Mouse (Mus musculus) layer of hippocampus, adult 9-10 months (tissue): ENCODE measurements at regions not wholly inside any gene's neighbourhood (a gene's known extent, or its start where the extent isn't known, plus 50 kb on each side); places are given as distances from the start of the nearest gene placed in this dataset.

Experiments used
- DNase-seq: peaks from one replicate; pipeline ENCODE4 v3.0.0; 2022; ENCODE audit warnings: low spot score

DNA sequence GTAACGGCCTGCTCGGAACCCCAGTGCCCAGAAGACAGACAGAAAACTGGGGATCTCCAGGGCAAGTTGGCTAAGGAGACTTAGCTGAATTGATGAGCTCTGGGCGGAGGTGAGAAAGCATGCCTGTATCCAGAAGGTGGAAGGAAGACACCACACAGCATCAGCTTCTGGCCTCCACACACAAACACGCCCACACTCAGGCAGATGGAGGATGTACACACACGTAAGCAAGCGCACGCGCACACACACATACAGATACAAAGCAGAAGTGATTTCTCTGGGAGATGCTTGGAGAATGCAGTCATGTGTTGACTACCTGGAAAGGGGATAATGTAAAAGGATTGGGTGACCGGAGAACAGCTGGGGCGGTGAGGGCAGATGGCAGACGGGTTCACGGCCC is 171.2 kb upstream of the Jarid2 start:
- DNase-seq, result no peak

- no peak for DNase-seq
These were observed 170.6 kb upstream of the Jarid2 start for GRCm38 (mm10) chr13:44558491-44559177.

DNA sequence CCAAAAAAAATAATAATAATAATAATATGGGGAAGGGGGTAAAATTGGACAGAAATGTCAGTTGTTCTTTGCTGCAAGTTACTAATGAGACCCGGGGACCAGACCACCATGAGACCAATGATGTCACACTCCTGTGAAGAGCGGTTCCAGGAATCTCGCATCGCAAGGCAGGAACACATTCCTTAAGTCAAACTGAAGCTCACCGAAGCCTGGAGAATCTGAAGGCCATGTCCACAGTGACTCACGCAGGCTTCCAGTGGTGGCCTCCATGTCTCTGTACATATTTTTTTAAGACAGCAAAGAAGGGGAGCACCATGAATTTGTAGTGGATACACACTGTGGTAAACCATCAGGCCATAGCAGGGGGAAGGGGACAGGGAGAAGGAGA is 170.1 kb upstream of the Jarid2 start:
- no peak for DNase-seq

GRCm38 (mm10) chr13:44559706-44560105 is 169.6 kb upstream of the Jarid2 start:
- no peak for DNase-seq

DNA sequence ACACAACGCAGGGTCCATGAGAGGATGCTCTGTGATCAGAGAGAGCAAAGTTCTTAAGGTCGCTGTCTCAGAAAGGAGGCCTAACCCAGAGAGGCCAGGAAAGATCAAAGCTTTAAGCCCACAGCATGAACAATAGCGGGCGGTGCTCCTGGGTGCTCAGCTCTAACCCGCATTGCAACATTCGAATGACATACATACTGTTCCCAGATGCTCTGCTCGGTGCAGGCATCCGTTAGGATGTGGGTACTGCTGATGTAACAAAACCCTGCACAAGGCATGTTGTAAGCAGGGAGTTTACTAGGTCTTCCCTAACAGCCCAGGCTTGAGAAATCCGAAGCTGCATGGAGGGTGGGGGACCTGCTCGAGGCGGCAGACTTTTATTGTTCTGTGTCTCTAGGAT is 164.6 kb upstream of the Jarid2 start:
- DNase-seq, result no peak

GRCm38 (mm10) chr13:44567696-44568095 is 161.6 kb upstream of the Jarid2 start:
- DNase-seq, result no peak

DNA sequence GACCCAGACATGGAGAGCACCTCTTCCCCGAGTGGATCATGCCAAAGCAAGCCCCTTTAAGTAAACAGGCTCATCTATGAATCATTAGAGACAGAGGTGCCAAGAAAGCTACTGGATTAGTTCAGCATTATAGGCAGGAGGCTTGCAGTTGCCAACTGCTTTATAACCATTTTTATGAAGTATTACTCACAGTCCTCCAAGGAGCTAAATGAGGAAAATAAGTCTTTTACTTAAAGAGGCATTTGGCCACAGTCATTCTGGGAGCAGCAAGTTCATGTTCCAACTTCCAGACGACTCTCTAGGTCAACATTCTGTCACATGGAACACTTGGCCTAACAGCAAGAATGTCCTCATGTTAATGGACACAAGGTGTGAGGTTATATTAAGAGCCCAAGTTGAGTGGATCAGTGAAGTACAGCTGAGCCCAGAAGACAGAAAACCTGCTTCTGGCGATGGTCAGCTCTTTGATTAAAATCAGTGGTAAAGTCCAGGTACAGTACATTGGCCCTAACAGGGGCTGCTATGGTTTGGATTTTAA is 160.0 kb upstream of the Jarid2 start:
- no peak for DNase-seq

DNA sequence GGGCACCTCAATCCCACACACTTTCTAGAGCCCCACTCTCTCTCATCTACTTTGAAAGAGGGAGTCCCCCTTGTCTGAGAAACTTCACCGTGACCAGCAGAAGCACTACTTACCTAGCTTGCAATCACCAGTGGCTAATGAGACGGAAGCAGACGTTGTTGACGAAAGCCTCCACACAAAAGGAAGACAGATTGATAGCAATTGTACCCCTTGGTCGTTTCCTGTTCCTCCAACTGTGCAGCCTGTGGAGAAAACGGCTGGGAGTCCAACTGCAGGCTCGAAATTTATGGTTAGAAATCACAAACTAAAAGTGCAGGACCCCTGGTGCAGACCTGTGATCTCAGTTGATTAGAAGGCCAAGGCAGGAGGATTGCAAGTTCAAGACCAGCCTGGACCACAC is 155.8 kb upstream of the Jarid2 start:
- DNase-seq, result no peak

GRCm38 (mm10) chr13:44579215-44579614 is 150.1 kb upstream of the Jarid2 start:
- DNase-seq, result no peak

- DNase-seq, result no peak
These were observed 149.0 kb upstream of the Jarid2 start for GRCm38 (mm10) chr13:44580156-44580736.

GRCm38 (mm10) chr13:44580767-44581166 is 148.5 kb upstream of the Jarid2 start:
- no peak for DNase-seq

DNA sequence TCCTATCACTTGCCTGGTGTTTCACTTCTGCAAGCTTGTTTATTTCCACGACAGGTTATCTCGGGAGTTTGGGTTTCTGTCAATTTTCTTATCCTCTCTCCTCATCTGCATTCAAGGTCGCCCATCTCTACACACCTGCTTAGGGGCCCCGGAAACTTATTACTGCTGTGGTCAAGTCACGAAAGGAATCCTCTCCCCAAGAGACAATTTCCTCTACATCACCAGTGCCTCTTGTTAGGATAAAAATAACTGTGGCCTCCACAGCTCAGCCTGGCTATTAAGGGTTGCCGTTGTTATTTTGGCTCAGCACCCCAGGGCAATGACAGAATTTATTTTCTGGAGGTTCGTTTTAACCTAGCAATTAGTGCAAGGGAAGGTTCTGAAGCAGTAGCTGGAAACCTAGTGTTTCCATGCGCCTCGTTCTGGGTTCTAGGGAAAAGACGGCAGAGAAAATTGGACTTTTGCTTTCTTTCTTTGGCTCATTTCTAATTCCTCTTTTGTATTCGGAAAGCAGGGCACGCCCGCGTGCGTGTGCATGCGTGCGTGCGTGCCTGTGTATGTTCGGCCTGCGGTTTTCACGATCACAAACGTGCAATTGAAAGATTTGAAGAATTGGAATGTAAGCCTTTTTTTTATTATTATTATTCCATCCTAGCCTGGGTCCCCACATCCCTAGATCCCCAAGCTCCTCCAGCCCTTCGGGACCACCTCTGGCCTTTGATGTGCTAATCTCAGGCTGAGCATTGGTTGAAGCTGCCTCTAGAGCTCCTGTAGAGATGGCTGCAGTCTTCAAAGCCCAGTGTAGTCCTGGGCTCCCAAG is 147.1 kb upstream of the Jarid2 start:
- no peak for DNase-seq

DNA sequence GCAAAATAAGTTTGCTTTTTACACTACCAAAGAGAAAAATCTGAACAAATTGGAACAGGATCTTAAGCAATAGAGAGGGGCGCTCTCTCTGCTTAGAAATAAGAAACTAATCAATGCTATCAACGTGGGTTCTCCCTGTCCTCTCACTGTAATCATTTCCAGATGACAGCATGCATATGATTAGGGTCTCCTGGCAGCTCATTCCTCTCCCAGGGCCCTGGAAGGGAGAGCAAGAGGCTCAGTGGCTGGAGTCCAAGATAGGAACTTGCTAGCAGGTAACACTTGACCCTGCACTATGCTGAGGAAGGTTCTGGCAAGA is 146.5 kb upstream of the Jarid2 start:
- no peak for DNase-seq

- no peak for DNase-seq
These were observed 145.7 kb upstream of the Jarid2 start for GRCm38 (mm10) chr13:44583614-44584013.

DNA sequence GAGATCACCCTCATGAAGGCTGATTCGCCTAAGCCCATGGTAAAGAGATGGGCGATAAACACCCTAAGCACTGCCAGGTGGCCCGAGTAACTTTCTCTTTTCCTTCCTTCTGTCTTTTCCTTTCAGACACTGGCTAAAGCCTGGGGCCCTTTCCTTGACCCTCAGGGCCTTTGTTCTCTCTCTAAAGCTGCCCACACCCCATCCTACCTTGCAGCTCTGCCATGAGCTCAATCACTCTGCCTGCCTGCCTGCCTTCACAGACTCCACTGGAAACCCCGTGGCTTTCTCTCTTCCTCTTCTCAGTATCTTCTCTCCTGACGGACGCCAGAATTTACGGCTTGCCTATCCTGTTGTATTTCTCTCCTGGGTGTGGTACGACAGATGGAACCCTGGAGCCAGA is 145.1 kb upstream of the Jarid2 start:
- DNase-seq, result no peak

GRCm38 (mm10) chr13:44584551-44584950 is 144.7 kb upstream of the Jarid2 start:
- no peak for DNase-seq

GRCm38 (mm10) chr13:44587846-44588245 is 141.4 kb upstream of the Jarid2 start:
- no peak for DNase-seq

GRCm38 (mm10) chr13:44594645-44595044 is 134.6 kb upstream of the Jarid2 start:
- no peak for DNase-seq

GRCm38 (mm10) chr13:44597666-44598065 is 131.6 kb upstream of the Jarid2 start:
- DNase-seq, result no peak

DNA sequence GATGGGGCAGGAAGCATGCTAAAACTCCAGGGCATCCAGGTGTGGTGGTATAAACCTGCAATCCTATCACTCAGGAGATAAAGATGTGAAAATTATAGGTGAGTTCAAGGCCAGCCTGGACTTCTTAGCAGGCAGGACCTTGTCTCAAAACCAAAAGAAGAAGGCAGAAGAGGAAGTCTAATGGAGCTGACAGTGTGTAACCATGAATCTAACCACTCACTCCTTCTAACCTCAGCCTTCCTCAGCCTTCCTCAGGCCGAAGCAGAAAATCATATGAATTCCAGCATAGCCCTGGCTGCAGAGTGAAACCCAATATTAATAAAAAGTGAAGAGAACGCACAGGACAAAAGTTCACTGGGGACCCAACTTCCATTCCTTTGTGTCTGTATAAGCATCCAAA is 128.2 kb upstream of the Jarid2 start:
- DNase-seq, result no peak

GRCm38 (mm10) chr13:44602658-44603057 is 126.6 kb upstream of the Jarid2 start:
- DNase-seq, result no peak

GRCm38 (mm10) chr13:44607316-44608285 is 121.7 kb upstream of the Jarid2 start:
- no peak for DNase-seq
